Mouse (Mus musculus) urinary bladder, postnatal 4 days (tissue): Measurements from ENCODE around the gene Anapc2.
A peak's percentile ranks its signal among the peaks of the same experiment; 100 is the strongest.

Experiments
- DNase-seq, 2 experiments: peaks; one replicate each; pipeline ENCODE4 v3.0.0; 2021 to 2022; ENCODE audit warnings: low spot score in 2 of 2

The Anapc2 gene

DNA sequence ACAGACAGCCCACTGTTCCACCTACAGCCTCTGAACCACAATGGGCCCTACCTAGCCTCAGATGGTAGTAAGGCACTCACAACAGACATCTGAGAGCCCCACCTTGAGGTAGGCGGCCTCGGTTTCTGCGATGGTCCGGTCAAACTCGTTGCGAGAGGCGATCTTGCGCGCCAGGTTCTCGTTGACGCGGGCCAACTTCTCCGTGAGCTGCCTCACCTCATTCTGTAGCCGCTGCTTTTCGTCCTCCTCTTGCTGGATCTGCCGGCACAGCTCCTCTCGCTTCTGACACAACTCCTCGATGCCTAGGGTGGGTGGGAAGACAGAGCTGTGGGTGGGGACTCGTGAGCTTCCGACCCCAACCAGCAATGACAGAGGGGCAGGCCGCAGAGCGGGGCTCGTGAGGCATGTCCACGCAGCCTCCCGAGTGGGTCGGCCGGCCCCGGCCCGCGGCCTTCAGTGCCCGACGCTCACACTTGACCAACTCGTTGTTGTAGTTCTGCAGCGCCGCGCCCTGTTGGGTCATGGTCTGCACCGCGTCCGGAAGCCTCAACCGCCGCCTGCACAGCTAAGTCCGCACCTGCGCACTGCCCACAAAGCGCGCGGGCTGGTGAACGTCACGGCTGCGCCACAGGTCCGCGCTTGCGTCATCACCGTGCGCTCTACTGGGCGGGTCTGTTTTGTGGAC lies at the start of gene Anapc2, which contains the start of gene Ssna1:
Gene Anapc2 (plus strand): TSS at position 652 of the 685 bp plus-strand sequence.
Gene Ssna1 (minus strand): TSS at position 612 of the 685 bp plus-strand sequence.
- peak; percentile 95 to 98 for DNase-seq

- peak; percentile 73 to 83 for DNase-seq
These were observed 48.4 kb upstream of the Anapc2 start for GRCm38 (mm10) chr2:25223681-25224491.

DNA sequence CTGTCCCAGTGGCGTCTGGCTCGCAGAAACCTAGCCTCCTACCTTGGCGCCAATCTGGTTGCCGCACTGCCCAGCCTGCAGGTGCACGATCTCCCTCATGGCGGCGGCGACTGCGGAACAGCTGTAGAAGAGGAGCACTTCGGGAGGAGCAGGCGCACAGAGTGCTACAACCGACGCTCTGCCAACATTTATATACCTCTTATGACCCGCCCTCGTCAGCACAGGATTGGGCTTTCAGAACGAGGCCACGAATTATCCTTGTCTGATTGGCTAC lies 47.8 kb upstream of the Anapc2 start, which contains the start of gene Tubb4b:
Gene Tubb4b (minus strand): TSS at position 211 of the 274 bp plus-strand sequence.
- no peak for DNase-seq

DNA sequence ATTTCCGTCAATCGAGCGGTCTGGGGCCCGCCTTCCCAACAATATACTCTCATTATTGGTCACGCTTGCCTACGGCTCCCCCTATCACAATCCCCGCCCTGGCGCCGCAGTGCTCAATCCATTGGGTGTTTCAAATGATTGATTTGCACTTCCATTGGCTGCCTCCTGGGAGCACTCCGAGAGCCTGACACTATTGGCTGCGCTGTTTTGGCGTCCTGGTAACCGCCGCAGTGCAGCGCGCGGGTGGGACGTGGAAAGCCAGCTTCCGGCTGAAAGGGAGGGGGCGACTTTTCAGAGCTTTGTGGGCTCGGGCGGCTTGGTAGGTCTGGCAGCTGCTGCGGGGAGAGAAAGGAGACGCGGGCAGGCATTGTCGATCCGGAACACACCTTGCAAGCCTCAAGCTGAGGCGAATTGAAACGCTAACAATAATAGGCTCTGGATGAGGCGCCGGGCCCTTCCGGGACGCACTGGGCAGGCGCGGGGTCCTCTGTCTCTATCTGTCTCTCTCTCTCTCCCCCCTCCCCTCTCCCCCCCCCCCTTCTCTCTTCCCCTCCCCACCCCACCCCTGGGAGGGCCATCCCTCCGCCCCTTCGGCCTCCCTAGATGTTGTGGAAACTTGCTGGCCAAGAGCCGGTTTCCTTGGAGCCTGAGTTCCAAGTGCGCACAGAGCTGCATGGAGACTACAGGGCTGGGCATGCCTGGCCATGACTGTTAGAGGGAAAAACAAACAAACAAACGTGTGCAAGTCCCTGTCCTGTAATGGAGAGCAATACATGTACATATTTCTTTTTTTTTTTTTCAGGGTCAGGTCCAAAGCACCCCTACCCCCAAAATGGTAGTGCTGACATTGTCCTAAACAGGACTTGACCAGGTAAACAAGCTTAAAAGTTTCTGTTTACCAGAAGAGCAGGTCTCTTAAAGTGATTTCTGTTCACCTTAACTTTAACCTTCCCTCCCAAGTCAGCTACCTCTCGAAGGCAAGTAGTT lies 47.2 kb upstream of the Anapc2 start:
- peak; percentile 97 to 99 for DNase-seq

GRCm38 (mm10) chr2:25225811-25226379 lies 46.4 kb upstream of the Anapc2 start:
- no peak for DNase-seq

DNA sequence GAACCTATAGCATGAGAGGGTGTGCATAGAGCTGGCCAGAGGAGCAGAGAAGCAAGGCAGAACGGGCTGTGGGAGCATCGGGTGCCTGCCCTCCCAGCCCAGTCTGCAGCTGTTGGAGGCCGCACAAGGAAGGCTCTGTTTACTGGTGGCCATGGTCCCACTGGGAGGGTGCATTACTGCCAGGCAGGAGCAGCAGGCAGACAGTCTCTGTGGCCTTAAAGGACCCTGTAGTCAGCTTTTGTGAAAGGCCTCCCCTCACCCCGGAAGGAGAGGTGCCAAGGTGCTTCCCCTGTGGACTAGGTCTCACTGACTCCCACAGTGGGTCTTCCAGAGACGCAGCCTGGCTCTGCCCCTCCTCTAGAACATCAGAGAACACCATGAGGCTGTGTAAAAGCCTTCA lies 45.4 kb upstream of the Anapc2 start:
- DNase-seq, result no peak

GRCm38 (mm10) chr2:25227406-25227805 lies 44.9 kb upstream of the Anapc2 start:
- no peak for DNase-seq

DNA sequence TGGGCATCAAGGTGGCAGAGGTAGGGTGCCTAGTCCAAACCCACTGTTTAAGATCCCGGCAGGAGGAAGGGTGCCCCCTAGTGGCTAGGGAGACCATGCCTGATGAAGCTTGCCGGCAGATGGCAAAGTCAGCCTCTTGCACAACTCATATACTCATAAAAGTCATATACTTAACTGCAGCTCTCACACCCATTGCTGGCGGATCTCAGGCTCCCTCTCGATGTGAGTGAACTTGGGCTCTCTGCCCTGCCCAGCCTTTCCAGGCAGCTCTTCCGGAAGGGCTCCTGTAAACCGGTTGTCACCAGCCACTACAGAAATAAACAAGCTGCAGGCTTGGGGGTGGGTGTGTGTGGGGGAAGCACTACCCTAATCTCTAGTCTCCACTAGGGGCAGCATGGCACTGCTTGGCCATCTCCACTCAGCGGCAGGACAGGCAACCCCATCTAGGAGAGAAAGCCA lies 43.8 kb upstream of the Anapc2 start:
- peak; percentile 84 to 86 for DNase-seq

- no peak for DNase-seq
These were observed 43.2 kb upstream of the Anapc2 start for GRCm38 (mm10) chr2:25228995-25229530.

- no peak for DNase-seq
These were observed 42.7 kb upstream of the Anapc2 start for GRCm38 (mm10) chr2:25229582-25229981.

- no peak for DNase-seq
These were observed 41.7 kb upstream of the Anapc2 start for GRCm38 (mm10) chr2:25230581-25230980.

GRCm38 (mm10) chr2:25231038-25231437 lies 41.2 kb upstream of the Anapc2 start:
- no peak for DNase-seq

DNA sequence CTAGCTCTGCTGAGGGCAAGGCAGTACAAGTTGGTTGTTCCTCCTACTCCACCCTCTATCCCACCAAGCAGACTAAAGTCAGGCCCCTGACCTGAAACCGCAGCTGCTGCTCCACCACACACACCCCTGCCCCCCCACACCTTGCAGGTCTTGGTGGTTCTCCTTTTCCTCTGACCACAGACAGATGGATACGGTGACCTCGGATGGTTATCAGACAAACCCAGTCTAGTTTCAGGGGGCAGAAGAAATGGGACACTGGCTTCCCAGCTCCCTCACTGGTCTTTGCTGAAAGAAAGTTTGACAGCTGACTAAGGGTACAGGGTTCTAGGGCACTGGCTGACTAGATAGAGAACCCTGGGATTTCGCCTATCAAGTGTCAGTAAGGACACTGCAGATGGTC lies 38.9 kb upstream of the Anapc2 start:
- DNase-seq, result no peak

GRCm38 (mm10) chr2:25234050-25234449 lies 38.2 kb upstream of the Anapc2 start, which contains the start of gene Slc34a3:
Slc34a3 (minus strand) TSS chr2:25234364.
- no peak for DNase-seq

- no peak for DNase-seq
These were observed 37.6 kb upstream of the Anapc2 start for GRCm38 (mm10) chr2:25234551-25235220.

- no peak for DNase-seq
These were observed 35.7 kb upstream of the Anapc2 start, which contains the start of gene Rnf224 for GRCm38 (mm10) chr2:25236614-25237013. Rnf224 (minus strand) TSS chr2:25236787.

GRCm38 (mm10) chr2:25237522-25237921 lies 34.8 kb upstream of the Anapc2 start:
- DNase-seq, result no peak

DNA sequence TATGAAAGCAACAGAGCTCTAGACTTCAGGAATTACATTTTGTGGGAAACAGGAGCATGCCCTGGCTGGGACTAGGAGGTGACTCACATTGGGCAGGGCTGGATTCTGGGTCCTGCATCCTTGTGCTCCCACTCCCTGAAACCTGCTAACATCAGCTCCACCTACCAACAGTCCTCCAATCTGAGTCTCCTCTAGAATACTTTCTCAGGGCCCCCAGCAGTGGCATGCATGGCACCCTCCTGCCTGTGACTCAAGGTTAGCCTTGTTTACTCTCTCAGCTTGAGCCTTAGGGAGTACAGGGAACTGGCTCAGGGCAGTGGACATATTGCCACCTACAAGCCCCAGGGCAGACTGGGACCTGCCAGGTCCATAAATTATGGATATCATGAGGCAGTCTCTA lies 34.2 kb upstream of the Anapc2 start:
- no peak for DNase-seq

- no peak for DNase-seq
These were observed 32.5 kb upstream of the Anapc2 start for GRCm38 (mm10) chr2:25239766-25240165.

- no peak for DNase-seq
These were observed 32.0 kb upstream of the Anapc2 start for GRCm38 (mm10) chr2:25240310-25240709.
